Mouse (Mus musculus): ENCODE measurements around the gene Sycp1. TPM values are rescaled to one million over a fixed set of nuclear protein-coding genes. Genes with fewer than 3 reads are reported as not detected.

Sycp1 gene
- total RNA-seq (2012; rRNA removed) = 2.8 and 3.6 TPM in 2 replicates

- H3K4me3 ChIP-seq (ENCODE audit: insufficient read depth in 1 of 2, low read depth in 1 of 2, low read length in 2 of 2, poor library complexity in 1 of 2, severe bottlenecking in 1 of 2) = peak within 1 kb of the TSS; percentile 10 to 17; a peak in 3 of 4 replicates
- H3K4me1 ChIP-seq (ENCODE audit: control insufficient read depth in 2 of 2, insufficient read depth in 2 of 2, low read length in 2 of 2, poor library complexity in 1 of 2) = no peaks in the 10 kb centered on the region
- peak; percentile 26 for DNase-seq (ENCODE audit: low read depth, low spot score)
- in situ Hi-C loops (cut with MboI; ENCODE audit: low sequenced_read_pairs in 2 of 2, unreplicated experiment in 2 of 2) = no loop called here
- peak within 1 kb of the TSS; percentile 31; the same call in 1 of the 2 replicates for H3K9ac ChIP-seq (ENCODE audit: insufficient read depth, low read depth, low read length, poor library complexity, severe bottlenecking)
- TF ChIP-seq ZC3H11A (IDR thresholded peaks at IDR 0.05; ENCODE audit: borderline replicate concordance, low read depth, low read length) = no peak
- TF ChIP-seq CHD2 (IDR thresholded peaks at IDR 0.05; ENCODE audit: low read depth, low read length) = peak; percentile 90
- H3K27ac ChIP-seq (ENCODE audit: insufficient read depth, low read depth, low read length, poor library complexity, severe bottlenecking) = no peak within 1 kb of the TSS
- no peaks in the 10 kb centered on the region for H3K9me3 ChIP-seq (ENCODE audit: control insufficient read depth, insufficient read depth, low read depth, low read length)
- H3K36me3 ChIP-seq (ENCODE audit: control insufficient read depth, insufficient read depth, low read length, poor library complexity, severe bottlenecking) = no peaks in the 10 kb centered on the region
Measured at GRCm38 (mm10) chr3:102935451-102936354, at the start of gene Sycp1. Sycp1 (minus strand) TSS chr3:102936100.

GRCm38 (mm10) chr3:102980349-102980736 is 44.4 kb upstream of the Sycp1 start:
- TF ChIP-seq MAFK (IDR thresholded peaks at IDR 0.05; ENCODE audit: insufficient read depth, low read depth, low read length) (no peak), ZNF384 (IDR thresholded peaks at IDR 0.05; ENCODE audit: low read depth, low read length) (no peak), HCFC1 (IDR thresholded peaks at IDR 0.05; ENCODE audit: borderline replicate concordance, insufficient read depth, low read length) (no peak), ZC3H11A (IDR thresholded peaks at IDR 0.05; ENCODE audit: borderline replicate concordance, low read depth, low read length) (no peak), CHD2 (IDR thresholded peaks at IDR 0.05; ENCODE audit: low read depth, low read length) (no peak)
- Histone ChIP-seq H3K27ac (ENCODE audit: insufficient read depth, low read depth, low read length, poor library complexity, severe bottlenecking) (no peak overlapping the region), H3K9me3 (ENCODE audit: control insufficient read depth, insufficient read depth, low read depth, low read length) (no peaks in the 10 kb centered on the region), H3K36me3 (ENCODE audit: control insufficient read depth, insufficient read depth, low read length, poor library complexity, severe bottlenecking) (no peaks in the 10 kb centered on the region), H3K4me1 (ENCODE audit: control insufficient read depth in 2 of 2, insufficient read depth in 2 of 2, low read length in 2 of 2, poor library complexity in 1 of 2) (no peaks in the 10 kb centered on the region), H3K4me3 (ENCODE audit: insufficient read depth in 1 of 2, low read depth in 1 of 2, low read length in 2 of 2, poor library complexity in 1 of 2, severe bottlenecking in 1 of 2) (no peak overlapping the region), H3K9ac (ENCODE audit: insufficient read depth, low read depth, low read length, poor library complexity, severe bottlenecking) (no peak overlapping the region)
- in situ Hi-C loops (cut with MboI; ENCODE audit: low sequenced_read_pairs in 2 of 2, unreplicated experiment in 2 of 2) = no loop called here
- no peak for DNase-seq (ENCODE audit: low read depth, low spot score)

GRCm38 (mm10) chr3:102979550-102980348 is 43.8 kb upstream of the Sycp1 start:
- DNase-seq (ENCODE audit: low read depth, low spot score) = no peak
- H3K27ac ChIP-seq (ENCODE audit: insufficient read depth, low read depth, low read length, poor library complexity, severe bottlenecking) = no peak overlapping the region
- in situ Hi-C loops (cut with MboI; ENCODE audit: low sequenced_read_pairs in 2 of 2, unreplicated experiment in 2 of 2) = no loop called here
- no peaks in the 10 kb centered on the region for H3K4me1 ChIP-seq (ENCODE audit: control insufficient read depth in 2 of 2, insufficient read depth in 2 of 2, low read length in 2 of 2, poor library complexity in 1 of 2)
- TF ChIP-seq ZC3H11A (IDR thresholded peaks at IDR 0.05; ENCODE audit: borderline replicate concordance, low read depth, low read length) = 0 out of 2 replicates have a peak, but pooled peaks have one; percentile 2
- no peak for TF ChIP-seq CHD2 (IDR thresholded peaks at IDR 0.05; ENCODE audit: low read depth, low read length)
- H3K4me3 ChIP-seq (ENCODE audit: insufficient read depth in 1 of 2, low read depth in 1 of 2, low read length in 2 of 2, poor library complexity in 1 of 2, severe bottlenecking in 1 of 2) = no peak overlapping the region
- H3K36me3 ChIP-seq (ENCODE audit: control insufficient read depth, insufficient read depth, low read length, poor library complexity, severe bottlenecking) = no peaks in the 10 kb centered on the region
- H3K9me3 ChIP-seq (ENCODE audit: control insufficient read depth, insufficient read depth, low read depth, low read length) = no peaks in the 10 kb centered on the region
- no peak overlapping the region for H3K9ac ChIP-seq (ENCODE audit: insufficient read depth, low read depth, low read length, poor library complexity, severe bottlenecking)

DNA sequence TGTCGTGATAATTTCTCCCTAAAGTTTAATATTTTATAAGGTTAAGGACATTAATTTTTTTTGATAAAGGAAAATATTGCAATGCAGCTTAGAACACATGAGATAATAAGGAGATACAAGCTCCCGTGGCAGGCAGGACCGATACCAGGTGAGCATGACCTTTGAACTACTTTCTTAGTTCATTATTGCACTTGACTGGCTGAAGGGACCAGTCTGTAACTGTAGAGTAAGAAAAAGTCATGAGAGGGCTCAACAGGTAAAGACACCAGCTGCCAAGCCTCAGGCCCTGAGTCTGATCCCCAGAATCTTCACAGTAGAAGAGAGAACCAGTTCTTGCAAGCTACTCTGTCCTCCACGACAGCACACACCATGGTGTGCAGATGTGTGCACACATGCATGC is 41.0 kb upstream of the Sycp1 start:
- no peaks in the 10 kb centered on the region for H3K36me3 ChIP-seq (ENCODE audit: control insufficient read depth, insufficient read depth, low read length, poor library complexity, severe bottlenecking)
- TF ChIP-seq ZNF384 (IDR thresholded peaks at IDR 0.05; ENCODE audit: low read depth, low read length) (no peak), ZC3H11A (IDR thresholded peaks at IDR 0.05; ENCODE audit: borderline replicate concordance, low read depth, low read length) (no peak), CHD2 (IDR thresholded peaks at IDR 0.05; ENCODE audit: low read depth, low read length) (no peak), HCFC1 (IDR thresholded peaks at IDR 0.05; ENCODE audit: borderline replicate concordance, insufficient read depth, low read length) (no peak), MAFK (IDR thresholded peaks at IDR 0.05; ENCODE audit: insufficient read depth, low read depth, low read length) (no peak)
- H3K9me3 ChIP-seq (ENCODE audit: control insufficient read depth, insufficient read depth, low read depth, low read length) = no peaks in the 10 kb centered on the region
- in situ Hi-C loops (cut with MboI; ENCODE audit: low sequenced_read_pairs in 2 of 2, unreplicated experiment in 2 of 2) = no loop called here
- no peak overlapping the region for H3K27ac ChIP-seq (ENCODE audit: insufficient read depth, low read depth, low read length, poor library complexity, severe bottlenecking)
- H3K4me1 ChIP-seq (ENCODE audit: control insufficient read depth in 2 of 2, insufficient read depth in 2 of 2, low read length in 2 of 2, poor library complexity in 1 of 2) = no peaks in the 10 kb centered on the region
- no peak overlapping the region for H3K9ac ChIP-seq (ENCODE audit: insufficient read depth, low read depth, low read length, poor library complexity, severe bottlenecking)
- no peak for DNase-seq (ENCODE audit: low read depth, low spot score)
- H3K4me3 ChIP-seq (ENCODE audit: insufficient read depth in 1 of 2, low read depth in 1 of 2, low read length in 2 of 2, poor library complexity in 1 of 2, severe bottlenecking in 1 of 2) = no peak overlapping the region

Measured in ES-E14 (cell line).